Mouse (Mus musculus) naive thymus-derived CD4-positive, alpha-beta T cell, adult 2 months (primary cell): ENCODE results near the gene Npas3.

Experiments
- DNase-seq: peaks from one replicate; pipeline ENCODE4 v3.0.0-alpha.2; 2011; ENCODE audit warnings: low read depth

Gene Npas3

GRCm38 (mm10) chr12:53698483-53699227 lies 450.2 kb downstream of the Npas3 start:
- DNase-seq: no peak

- DNase-seq: no peak
Measured at GRCm38 (mm10) chr12:53719896-53720295, 471.4 kb downstream of the Npas3 start.

- DNase-seq: no peak
Measured at GRCm38 (mm10) chr12:53722156-53722555, 473.7 kb downstream of the Npas3 start.

- DNase-seq: no peak
Measured at GRCm38 (mm10) chr12:53722718-53723698, 474.5 kb downstream of the Npas3 start.

- DNase-seq: no peak
Measured at GRCm38 (mm10) chr12:53729275-53729674, 480.8 kb downstream of the Npas3 start.

GRCm38 (mm10) chr12:53738549-53739292 lies 490.2 kb downstream of the Npas3 start:
- DNase-seq: no peak

GRCm38 (mm10) chr12:53746653-53747052 lies 498.2 kb downstream of the Npas3 start:
- no peak for DNase-seq

GRCm38 (mm10) chr12:53749375-53749774 lies 500.9 kb downstream of the Npas3 start:
- no peak for DNase-seq

GRCm38 (mm10) chr12:53752281-53753072 lies 504.0 kb downstream of the Npas3 start:
- DNase-seq: no peak

GRCm38 (mm10) chr12:53753368-53753937 lies 505.0 kb downstream of the Npas3 start:
- DNase-seq: no peak

- no peak for DNase-seq
Measured at GRCm38 (mm10) chr12:53754236-53754635, 505.8 kb downstream of the Npas3 start.

GRCm38 (mm10) chr12:53757631-53758030 lies 509.2 kb downstream of the Npas3 start:
- no peak for DNase-seq

- no peak for DNase-seq
Measured at GRCm38 (mm10) chr12:53758356-53758755, 509.9 kb downstream of the Npas3 start.

GRCm38 (mm10) chr12:53764143-53764542 lies 515.7 kb downstream of the Npas3 start:
- DNase-seq: no peak

GRCm38 (mm10) chr12:53768392-53768791 lies 519.9 kb downstream of the Npas3 start:
- no peak for DNase-seq

GRCm38 (mm10) chr12:53771394-53771936 lies 523.0 kb downstream of the Npas3 start:
- no peak for DNase-seq

- DNase-seq: no peak
Measured at GRCm38 (mm10) chr12:53781850-53782552, 533.5 kb downstream of the Npas3 start.

GRCm38 (mm10) chr12:53789501-53789900 lies 541.0 kb downstream of the Npas3 start:
- no peak for DNase-seq

GRCm38 (mm10) chr12:53794718-53795400 lies 546.4 kb downstream of the Npas3 start:
- DNase-seq: no peak
